Mouse (Mus musculus): ENCODE data around the gene Map2k5.

- TF ChIP-seq POLR2A (IDR thresholded peaks at IDR 0.05; ENCODE audit: borderline replicate concordance, extremely low read depth, low read depth, low read length) (no peak), CTCF (IDR thresholded peaks at IDR 0.05; ENCODE audit: insufficient read depth, low read length) (no peak)
These were observed 68.7 kb downstream of the Map2k5 start for GRCm38 (mm10) chr9:63309008-63309407.

Measured in lung, adult 2 months (tissue).